Mouse (Mus musculus): ENCODE results near the gene Lrrc74b. TPM values are rescaled to one million over a fixed set of nuclear protein-coding genes. Genes with fewer than 3 reads are reported as not detected.

Gene Lrrc74b
- polyA plus RNA-seq, 1 experiment from 2014 or later: 0.20 TPM

GRCm38 (mm10) chr16:17532676-17533329 lies 28.2 kb downstream of the Lrrc74b start:
- 73% methylated on average over 14 of the region's 14 CpGs for WGBS
- H3K4me1 ChIP-seq (ENCODE audit: control insufficient read depth, insufficient read depth, low read length): peaks cover 4% of the 10 kb centered on the region; the same call in 1 of the 2 replicates
- H3K9ac ChIP-seq (ENCODE audit: low read length): no peak overlapping the region
- H3K4me3 ChIP-seq (ENCODE audit: low read depth, low read length): no peak overlapping the region
- DNase-seq (ENCODE audit: low spot score) (no peak), ATAC-seq (ENCODE audit: insufficient number of reproducible peaks, low FRiP score, low TSS enrichment, low read depth) (no peak)
- no peaks in the 10 kb centered on the region for H3K9me3 ChIP-seq (ENCODE audit: control insufficient read depth, low read length)
- H3K27me3 ChIP-seq (ENCODE audit: control insufficient read depth, insufficient read depth, low read length): no peaks in the 10 kb centered on the region
- H3K27ac ChIP-seq (replicated peaks; ENCODE audit: low read depth, low read length): no peak overlapping the region
- peaks cover 7% of the 10 kb centered on the region for H3K36me3 ChIP-seq (ENCODE audit: control insufficient read depth, insufficient read depth, low read length)
- H3K4me2 ChIP-seq (ENCODE audit: low read depth, severe bottlenecking): no peak overlapping the region

- 62% methylated on average over 4 of the region's 4 CpGs for WGBS
- Histone ChIP-seq H3K4me2 (ENCODE audit: low read depth, severe bottlenecking) (no peak overlapping the region), H3K27me3 (ENCODE audit: control insufficient read depth, insufficient read depth, low read length) (no peaks in the 10 kb centered on the region), H3K27ac (replicated peaks; ENCODE audit: low read depth, low read length) (no peak overlapping the region), H3K36me3 (ENCODE audit: control insufficient read depth, insufficient read depth, low read length) (peaks cover 7% of the 10 kb centered on the region), H3K4me3 (ENCODE audit: low read depth, low read length) (no peak overlapping the region), H3K9ac (ENCODE audit: low read length) (no peak overlapping the region), H3K9me3 (ENCODE audit: control insufficient read depth, low read length) (no peaks in the 10 kb centered on the region), H3K4me1 (ENCODE audit: control insufficient read depth, insufficient read depth, low read length) (peaks cover 4% of the 10 kb centered on the region; the same call in 1 of the 2 replicates)
- ATAC-seq (ENCODE audit: insufficient number of reproducible peaks, low FRiP score, low TSS enrichment, low read depth) (no peak), DNase-seq (ENCODE audit: low spot score) (no peak)
Observed at GRCm38 (mm10) chr16:17532271-17532670, 28.8 kb downstream of the Lrrc74b start.

GRCm38 (mm10) chr16:17530640-17531288 lies 30.3 kb downstream of the Lrrc74b start, which contains the start of gene Thap7:
TSS of gene Thap7 (minus strand) at chr16:17531136.
- peak within 1 kb of the TSS; percentile 67 for H3K4me3 ChIP-seq (ENCODE audit: low read depth, low read length)
- peak within 1 kb of the TSS; percentile 82 for H3K9ac ChIP-seq (ENCODE audit: low read length)

GRCm38 (mm10) chr16:17529981-17530586 lies 31.0 kb downstream of the Lrrc74b start:
- Histone ChIP-seq H3K4me2 (ENCODE audit: low read depth, severe bottlenecking) (peak overlapping the region; percentile 92), H3K9me3 (ENCODE audit: control insufficient read depth, low read length) (no peaks in the 10 kb centered on the region), H3K4me3 (ENCODE audit: low read depth, low read length) (peak overlapping the region; percentile 67), H3K36me3 (ENCODE audit: control insufficient read depth, insufficient read depth, low read length) (peaks cover 22% of the 10 kb centered on the region), H3K4me1 (ENCODE audit: control insufficient read depth, insufficient read depth, low read length) (peaks cover 4% of the 10 kb centered on the region; the same call in 1 of the 2 replicates), H3K9ac (ENCODE audit: low read length) (peak overlapping the region; percentile 82), H3K27me3 (ENCODE audit: control insufficient read depth, insufficient read depth, low read length) (no peaks in the 10 kb centered on the region), H3K27ac (replicated peaks; ENCODE audit: low read depth, low read length) (peak overlapping the region; percentile 91)
- ATAC-seq (ENCODE audit: insufficient number of reproducible peaks, low FRiP score, low TSS enrichment, low read depth) (no peak), DNase-seq (ENCODE audit: low spot score) (no peak)
- WGBS: 20% methylated on average over 17 of the region's 17 CpGs

More at GRCm38 (mm10) chr16:17530640-17531288, 30.3 kb downstream of the Lrrc74b start, which contains the start of gene Thap7:
- ATAC-seq (ENCODE audit: insufficient number of reproducible peaks, low FRiP score, low TSS enrichment, low read depth): peak; percentile 94
- Histone ChIP-seq H3K9me3 (ENCODE audit: control insufficient read depth, low read length) (no peaks in the 10 kb centered on the region), H3K27me3 (ENCODE audit: control insufficient read depth, insufficient read depth, low read length) (no peaks in the 10 kb centered on the region), H3K4me1 (ENCODE audit: control insufficient read depth, insufficient read depth, low read length) (peaks cover 4% of the 10 kb centered on the region; the same call in 1 of the 2 replicates), H3K27ac (replicated peaks; ENCODE audit: low read depth, low read length) (peak within 1 kb of the TSS; percentile 91), H3K36me3 (ENCODE audit: control insufficient read depth, insufficient read depth, low read length) (peaks cover 16% of the 10 kb centered on the region), H3K4me2 (ENCODE audit: low read depth, severe bottlenecking) (peak within 1 kb of the TSS; percentile 92)
- peak; percentile 99 for DNase-seq (ENCODE audit: low spot score)
- WGBS: under 1% methylated on average over 65 of the region's 67 CpGs

- no peaks in the 10 kb centered on the region for H3K9me3 ChIP-seq (ENCODE audit: control insufficient read depth, low read length)
- peaks cover 4% of the 10 kb centered on the region; the same call in 1 of the 2 replicates for H3K4me1 ChIP-seq (ENCODE audit: control insufficient read depth, insufficient read depth, low read length)
- H3K9ac ChIP-seq (ENCODE audit: low read length): no peak overlapping the region
- H3K27me3 ChIP-seq (ENCODE audit: control insufficient read depth, insufficient read depth, low read length): no peaks in the 10 kb centered on the region
- H3K4me3 ChIP-seq (ENCODE audit: low read depth, low read length): no peak overlapping the region
- H3K27ac ChIP-seq (replicated peaks; ENCODE audit: low read depth, low read length): no peak overlapping the region
- peaks cover 33% of the 10 kb centered on the region for H3K36me3 ChIP-seq (ENCODE audit: control insufficient read depth, insufficient read depth, low read length)
- no peak overlapping the region for H3K4me2 ChIP-seq (ENCODE audit: low read depth, severe bottlenecking)
- no peak for ATAC-seq (ENCODE audit: insufficient number of reproducible peaks, low FRiP score, low TSS enrichment, low read depth)
- WGBS: 91% methylated on average over 13 of the region's 13 CpGs
- DNase-seq (ENCODE audit: low spot score): no peak
Observed at GRCm38 (mm10) chr16:17528276-17528675, 32.8 kb downstream of the Lrrc74b start.

- H3K9me3 ChIP-seq (ENCODE audit: control insufficient read depth, low read length): no peaks in the 10 kb centered on the region
- H3K27ac ChIP-seq (replicated peaks; ENCODE audit: low read depth, low read length): no peak overlapping the region
- peaks cover 37% of the 10 kb centered on the region for H3K36me3 ChIP-seq (ENCODE audit: control insufficient read depth, insufficient read depth, low read length)
- no peak for DNase-seq (ENCODE audit: low spot score)
- no peak overlapping the region for H3K4me2 ChIP-seq (ENCODE audit: low read depth, severe bottlenecking)
- H3K4me1 ChIP-seq (ENCODE audit: control insufficient read depth, insufficient read depth, low read length): peaks cover 4% of the 10 kb centered on the region; the same call in 1 of the 2 replicates
- no peak overlapping the region for H3K4me3 ChIP-seq (ENCODE audit: low read depth, low read length)
- no peaks in the 10 kb centered on the region for H3K27me3 ChIP-seq (ENCODE audit: control insufficient read depth, insufficient read depth, low read length)
- no peak for ATAC-seq (ENCODE audit: insufficient number of reproducible peaks, low FRiP score, low TSS enrichment, low read depth)
- H3K9ac ChIP-seq (ENCODE audit: low read length): no peak overlapping the region
Observed at GRCm38 (mm10) chr16:17527606-17528005, 33.4 kb downstream of the Lrrc74b start.

GRCm38 (mm10) chr16:17526223-17526622 lies 34.8 kb downstream of the Lrrc74b start:
- DNase-seq (ENCODE audit: low spot score) (no peak), ATAC-seq (ENCODE audit: insufficient number of reproducible peaks, low FRiP score, low TSS enrichment, low read depth) (no peak)
- Histone ChIP-seq H3K36me3 (ENCODE audit: control insufficient read depth, insufficient read depth, low read length) (peaks cover 49% of the 10 kb centered on the region), H3K4me3 (ENCODE audit: low read depth, low read length) (no peak overlapping the region), H3K4me2 (ENCODE audit: low read depth, severe bottlenecking) (no peak overlapping the region), H3K27ac (replicated peaks; ENCODE audit: low read depth, low read length) (no peak overlapping the region), H3K27me3 (ENCODE audit: control insufficient read depth, insufficient read depth, low read length) (no peaks in the 10 kb centered on the region), H3K9ac (ENCODE audit: low read length) (no peak overlapping the region), H3K4me1 (ENCODE audit: control insufficient read depth, insufficient read depth, low read length) (no peaks in the 10 kb centered on the region), H3K9me3 (ENCODE audit: control insufficient read depth, low read length) (no peaks in the 10 kb centered on the region)
- WGBS: 89% methylated on average over 6 of the region's 6 CpGs

GRCm38 (mm10) chr16:17525524-17525923 lies 35.5 kb downstream of the Lrrc74b start:
- H3K4me1 ChIP-seq (ENCODE audit: control insufficient read depth, insufficient read depth, low read length): no peaks in the 10 kb centered on the region
- H3K36me3 ChIP-seq (ENCODE audit: control insufficient read depth, insufficient read depth, low read length): peaks cover 55% of the 10 kb centered on the region
- H3K9me3 ChIP-seq (ENCODE audit: control insufficient read depth, low read length): no peaks in the 10 kb centered on the region
- no peak overlapping the region for H3K4me2 ChIP-seq (ENCODE audit: low read depth, severe bottlenecking)
- H3K27ac ChIP-seq (replicated peaks; ENCODE audit: low read depth, low read length): no peak overlapping the region
- no peaks in the 10 kb centered on the region for H3K27me3 ChIP-seq (ENCODE audit: control insufficient read depth, insufficient read depth, low read length)
- 83% methylated on average over 3 of the region's 3 CpGs for WGBS
- ATAC-seq (ENCODE audit: insufficient number of reproducible peaks, low FRiP score, low TSS enrichment, low read depth) (no peak), DNase-seq (ENCODE audit: low spot score) (no peak)
- no peak overlapping the region for H3K4me3 ChIP-seq (ENCODE audit: low read depth, low read length)
- H3K9ac ChIP-seq (ENCODE audit: low read length): no peak overlapping the region

Measured in limb, embryonic 11.5 days (tissue).